Mouse (Mus musculus): Measurements from ENCODE around the gene Rnase1.
"Not testable (repeated sequence)": the region's sequence is repeated elsewhere in the genome, so short reads cannot be mapped to it uniquely, and the experiment has no call there.

GRCm38 (mm10) chr14:51181051-51181450, 34.5 kb upstream of the Rnase1 start:
- not testable (repeated sequence) for TF ChIP-seq CTCF, POLR2A (IDR thresholded peaks at IDR 0.05; ENCODE audit: insufficient read depth, low read depth, low read length)

All from olfactory bulb, adult 2 months (tissue).